Mouse (Mus musculus) intestine, embryonic 14.5 days (tissue): ENCODE data around the gene Abhd14b. TPM values are rescaled to one million over a fixed set of nuclear protein-coding genes. Genes with fewer than 3 reads are reported as not detected.
A peak's percentile ranks its signal among the peaks of the same experiment; 100 is the strongest.

Source experiments
- ATAC-seq: fragments of 200-750 bp; cut with Nextera tagmentation; replicated peaks from 2 replicates; pipeline ENCODE4 v1.8.0; 2017; ENCODE audit warnings: low read depth, moderate number of reproducible peaks, moderate TSS enrichment, moderate library complexity; ENCODE audit not compliant: low FRiP score, low TSS enrichment
- DNase-seq: peaks from one replicate; pipeline ENCODE4 v3.0.0-alpha.2; 2018; ENCODE audit warnings: low spot score
- H3K27ac ChIP-seq: fragments of 300-500 bp; sonication (generic); 2 replicates; pipeline ENCODE4 v1.5.1; 2014; ENCODE audit warnings: low read depth, mild to moderate bottlenecking, control low read depth
- H3K27me3 ChIP-seq: fragments of 300-500 bp; sonication (generic); replicated peaks from 2 replicates; pipeline ENCODE4 v1.6.1; 2014; ENCODE audit warnings: low read length, control low read depth; ENCODE audit not compliant: control insufficient read depth, insufficient read depth
- H3K36me3 ChIP-seq: fragments of 300-500 bp; sonication (generic); 2 replicates; pipeline ENCODE4 v1.6.1; 2014; ENCODE audit warnings: low read length, control low read depth; ENCODE audit not compliant: control insufficient read depth, insufficient read depth
- H3K4me1 ChIP-seq: fragments of 300-500 bp; sonication (generic); replicated peaks from 2 replicates; pipeline ENCODE4 v1.6.1; 2014; ENCODE audit warnings: low read length, control low read depth, mixed read lengths; ENCODE audit not compliant: control insufficient read depth, insufficient read depth
- H3K4me2 ChIP-seq: fragments of 300-500 bp; sonication (generic); 2 replicates; pipeline ENCODE4 v1.6.1; 2014; ENCODE audit warnings: low read length
- H3K4me3 ChIP-seq: fragments of 300-500 bp; sonication (generic); 2 replicates; pipeline ENCODE4 v1.5.1; 2014; ENCODE audit warnings: low read depth, low read length, control low read depth, mixed read lengths
- H3K9ac ChIP-seq: fragments of 300-500 bp; sonication (generic); 2 replicates; pipeline ENCODE4 v1.6.1; 2014; ENCODE audit warnings: mild to moderate bottlenecking, low read length
- H3K9me3 ChIP-seq: fragments of 300-500 bp; sonication (generic); 2 replicates; pipeline ENCODE4 v1.6.1; 2016; ENCODE audit warnings: low read length, control low read depth; ENCODE audit not compliant: control insufficient read depth
- WGBS: fragments of 180-500 bp; shearing (Covaris S2); extraction: QIAGEN DNeasy Blood & Tissue Kit; methylation state at CpG from one replicate; pipeline ENCODE4 v1.1.7; 2014; 5-methylcytosine and 5-hydroxymethylcytosine counted together
- polyA plus RNA-seq: library from polyadenylated mRNA; unstranded; fragments of >200 nt; fragmentation: Nextera tagmentation; extraction: Ambion mirVana; gene quantifications from 2 replicates; pipeline ENCODE4 v1.2.1, GENCODE M21; 2014

Abhd14b gene
- polyA plus RNA-seq, 1 experiment from 2014 or later, result 27.2 TPM

- no peak overlapping the region for H3K4me2 ChIP-seq
- H3K9ac ChIP-seq, result no peak overlapping the region
- peaks cover 3% of the 10 kb centered on the region; the same call in 1 of the 2 replicates for H3K4me1 ChIP-seq
- WGBS, result 99% methylated on average over 4 of the region's 4 CpGs
- no peaks in the 10 kb centered on the region for H3K27me3 ChIP-seq
- no peaks in the 10 kb centered on the region for H3K36me3 ChIP-seq
- peaks cover 3% of the 10 kb centered on the region; the same call in 1 of the 2 replicates for H3K9me3 ChIP-seq
- no peak overlapping the region for H3K27ac ChIP-seq
- ATAC-seq, result no peak
- no peak for DNase-seq
- H3K4me3 ChIP-seq, result no peak overlapping the region
These were observed 38.2 kb upstream of the Abhd14b start for GRCm38 (mm10) chr9:106409096-106409495.

- peaks cover 3% of the 10 kb centered on the region; the same call in 1 of the 2 replicates for H3K9me3 ChIP-seq
- no peak overlapping the region for H3K4me2 ChIP-seq
- DNase-seq, result no peak
- peaks cover 3% of the 10 kb centered on the region; the same call in 1 of the 2 replicates for H3K4me1 ChIP-seq
- 82% methylated on average over 2 of the region's 2 CpGs for WGBS
- H3K4me3 ChIP-seq, result no peak overlapping the region
- H3K36me3 ChIP-seq, result no peaks in the 10 kb centered on the region
- no peak overlapping the region for H3K9ac ChIP-seq
- H3K27me3 ChIP-seq, result no peaks in the 10 kb centered on the region
- ATAC-seq, result no peak
- H3K27ac ChIP-seq, result no peak overlapping the region
These were observed 37.1 kb upstream of the Abhd14b start for GRCm38 (mm10) chr9:106410086-106410650.

- Histone ChIP-seq H3K27ac (no peak overlapping the region), H3K4me3 (no peak overlapping the region), H3K9me3 (peaks cover 3% of the 10 kb centered on the region; the same call in 1 of the 2 replicates), H3K4me2 (no peak overlapping the region), H3K4me1 (peaks cover 3% of the 10 kb centered on the region; the same call in 1 of the 2 replicates), H3K9ac (no peak overlapping the region), H3K27me3 (no peaks in the 10 kb centered on the region), H3K36me3 (no peaks in the 10 kb centered on the region)
- no peak for DNase-seq
- no peak for ATAC-seq
- WGBS, result 56% methylated on average over 9 of the region's 9 CpGs
These were observed 36.1 kb upstream of the Abhd14b start for GRCm38 (mm10) chr9:106411091-106411594.

GRCm38 (mm10) chr9:106411729-106412128 lies 35.5 kb upstream of the Abhd14b start:
- ATAC-seq, result no peak
- Histone ChIP-seq H3K4me2 (no peak overlapping the region), H3K27me3 (no peaks in the 10 kb centered on the region)

GRCm38 (mm10) chr9:106412210-106412609 lies 35.0 kb upstream of the Abhd14b start:
- peaks cover 3% of the 10 kb centered on the region; the same call in 1 of the 2 replicates for H3K9me3 ChIP-seq
- H3K4me1 ChIP-seq, result peaks cover 3% of the 10 kb centered on the region; the same call in 1 of the 2 replicates
- DNase-seq (no peak), ATAC-seq (no peak)
- no peaks in the 10 kb centered on the region for H3K36me3 ChIP-seq
- no peak overlapping the region for H3K27ac ChIP-seq
- no peak overlapping the region for H3K4me3 ChIP-seq
- no peak overlapping the region for H3K9ac ChIP-seq
- no peaks in the 10 kb centered on the region for H3K27me3 ChIP-seq
- 71% methylated on average over 3 of the region's 3 CpGs for WGBS
- no peak overlapping the region for H3K4me2 ChIP-seq

More at GRCm38 (mm10) chr9:106411729-106412128, 35.5 kb upstream of the Abhd14b start:
- peaks cover 3% of the 10 kb centered on the region; the same call in 1 of the 2 replicates for H3K9me3 ChIP-seq
- H3K4me1 ChIP-seq, result peaks cover 3% of the 10 kb centered on the region; the same call in 1 of the 2 replicates
- H3K4me3 ChIP-seq, result no peak overlapping the region
- no peaks in the 10 kb centered on the region for H3K36me3 ChIP-seq
- no peak overlapping the region for H3K9ac ChIP-seq
- no peak overlapping the region for H3K27ac ChIP-seq
- WGBS, result 65% methylated on average over 6 of the region's 6 CpGs
- DNase-seq, result no peak

GRCm38 (mm10) chr9:106413606-106414005 lies 33.7 kb upstream of the Abhd14b start:
- Histone ChIP-seq H3K9me3 (peaks cover 3% of the 10 kb centered on the region; the same call in 1 of the 2 replicates), H3K4me2 (no peak overlapping the region), H3K9ac (no peak overlapping the region), H3K4me3 (no peak overlapping the region), H3K27ac (no peak overlapping the region), H3K36me3 (no peaks in the 10 kb centered on the region), H3K4me1 (peaks cover 13% of the 10 kb centered on the region), H3K27me3 (no peaks in the 10 kb centered on the region)
- DNase-seq (no peak), ATAC-seq (no peak)
- WGBS, result 87% methylated on average over 5 of the region's 5 CpGs

- Histone ChIP-seq H3K9ac (no peak overlapping the region), H3K27ac (no peak overlapping the region), H3K4me3 (no peak overlapping the region), H3K9me3 (no peaks in the 10 kb centered on the region), H3K4me2 (no peak overlapping the region), H3K27me3 (no peaks in the 10 kb centered on the region), H3K4me1 (peaks cover 24% of the 10 kb centered on the region), H3K36me3 (no peaks in the 10 kb centered on the region)
- 82% methylated on average over 6 of the region's 6 CpGs for WGBS
- no peak for ATAC-seq
- no peak for DNase-seq
These were observed 30.4 kb upstream of the Abhd14b start for GRCm38 (mm10) chr9:106416826-106417225.

- Histone ChIP-seq H3K27me3 (no peaks in the 10 kb centered on the region), H3K27ac (no peak overlapping the region), H3K4me2 (peak overlapping the region; percentile 61), H3K4me1 (peaks cover 24% of the 10 kb centered on the region), H3K36me3 (no peaks in the 10 kb centered on the region), H3K9ac (peak overlapping the region; percentile 16; the same call in 1 of the 2 replicates), H3K9me3 (no peaks in the 10 kb centered on the region), H3K4me3 (peak overlapping the region; percentile 13; the same call in 1 of the 2 replicates)
- 18% methylated on average over 29 of the region's 29 CpGs for WGBS
- peak; percentile 80 for DNase-seq
- peak; percentile 30; the same call in 1 of the 2 replicates for ATAC-seq
These were observed 29.2 kb upstream of the Abhd14b start for GRCm38 (mm10) chr9:106417841-106418625.
